Mouse (Mus musculus) heart, embryonic 12.5 days (tissue): Measurements from ENCODE around the gene Tmprss13. TPM values are rescaled to one million over a fixed set of nuclear protein-coding genes. Genes with fewer than 3 reads are reported as not detected.

ENCODE experiments used
- ATAC-seq: fragments of 200-750 bp; cut with Nextera tagmentation; 2 replicates; pipeline ENCODE4 v1.8.0; 2017; ENCODE audit warnings: moderate TSS enrichment, moderate library complexity; ENCODE audit not compliant: insufficient number of reproducible peaks, low FRiP score
- H3K27ac ChIP-seq: fragments of 300-500 bp; sonication (generic); 2 replicates; pipeline ENCODE4 v1.5.1; 2016; ENCODE audit warnings: mild to moderate bottlenecking, moderate library complexity; ENCODE audit not compliant: poor library complexity, severe bottlenecking
- H3K27me3 ChIP-seq: fragments of 300-500 bp; sonication (generic); replicated peaks from 2 replicates; pipeline ENCODE4 v1.6.1; 2016; ENCODE audit warnings: mild to moderate bottlenecking, moderate library complexity
- H3K36me3 ChIP-seq: fragments of 300-500 bp; sonication (generic); 2 replicates; pipeline ENCODE4 v1.6.1; 2016; ENCODE audit warnings: mild to moderate bottlenecking, moderate library complexity
- H3K4me1 ChIP-seq: fragments of 300-500 bp; sonication (generic); replicated peaks from 2 replicates; pipeline ENCODE4 v1.6.1; 2016; ENCODE audit warnings: mild to moderate bottlenecking
- H3K4me2 ChIP-seq: fragments of 300-500 bp; sonication (generic); 2 replicates; pipeline ENCODE4 v1.6.1; 2016; ENCODE audit warnings: mild to moderate bottlenecking, moderate library complexity
- H3K4me3 ChIP-seq: fragments of 300-500 bp; sonication (generic); 2 replicates; pipeline ENCODE4 v1.5.1; 2016; ENCODE audit warnings: mild to moderate bottlenecking
- H3K9ac ChIP-seq: fragments of 300-500 bp; sonication (generic); 2 replicates; pipeline ENCODE4 v1.6.1; 2016; ENCODE audit warnings: mild to moderate bottlenecking, moderate library complexity
- H3K9me3 ChIP-seq: fragments of 300-500 bp; sonication (generic); replicated peaks from 2 replicates; pipeline ENCODE4 v1.6.1; 2016; ENCODE audit warnings: mild to moderate bottlenecking, moderate library complexity
- WGBS: fragments of 180-500 bp; shearing (Covaris S2); methylation state at CpG from one replicate; pipeline ENCODE4 v1.1.7; 2016; 5-methylcytosine and 5-hydroxymethylcytosine counted together
- polyA plus RNA-seq: library from polyadenylated mRNA; unstranded; fragments of >200 nt; fragmentation: Nextera tagmentation; extraction: Ambion mirVana; gene quantifications from 2 replicates; pipeline ENCODE4 v1.2.1, GENCODE M21; 2016

Tmprss13 gene
- polyA plus RNA-seq, 1 experiment from 2014 or later: not detected

GRCm38 (mm10) chr9:45329577-45329976, 10.7 kb downstream of the Tmprss13 start:
- Histone ChIP-seq H3K27me3 (peaks cover 18% of the 10 kb centered on the region; the same call in 1 of the 2 replicates), H3K9me3 (no peaks in the 10 kb centered on the region), H3K4me1 (peaks cover 6% of the 10 kb centered on the region; the same call in 1 of the 2 replicates), H3K27ac (no peak overlapping the region), H3K4me2 (no peak overlapping the region), H3K9ac (no peak overlapping the region), H3K4me3 (no peak overlapping the region), H3K36me3 (no peaks in the 10 kb centered on the region)
- no peak for ATAC-seq
- WGBS: 87% methylated on average over 6 of the region's 6 CpGs

GRCm38 (mm10) chr9:45337406-45337805, 18.5 kb downstream of the Tmprss13 start:
- peaks cover 44% of the 10 kb centered on the region; the same call in 1 of the 2 replicates for H3K27me3 ChIP-seq
- no peak overlapping the region for H3K4me3 ChIP-seq
- no peak overlapping the region for H3K9ac ChIP-seq
- H3K9me3 ChIP-seq: no peaks in the 10 kb centered on the region
- H3K4me2 ChIP-seq: no peak overlapping the region
- no peaks in the 10 kb centered on the region for H3K36me3 ChIP-seq
- no peak overlapping the region for H3K27ac ChIP-seq
- WGBS: 69% methylated on average over 2 of the region's 2 CpGs
- no peaks in the 10 kb centered on the region for H3K4me1 ChIP-seq
- ATAC-seq: no peak

- no peaks in the 10 kb centered on the region for H3K36me3 ChIP-seq
- WGBS: 88% methylated on average over 3 of the region's 3 CpGs
Measured at GRCm38 (mm10) chr9:45343066-45343465, 24.2 kb downstream of the Tmprss13 start.

GRCm38 (mm10) chr9:45345516-45345915, 26.6 kb downstream of the Tmprss13 start:
- Histone ChIP-seq H3K4me1 (no peaks in the 10 kb centered on the region), H3K9ac (no peak overlapping the region), H3K36me3 (no peaks in the 10 kb centered on the region), H3K4me2 (no peak overlapping the region), H3K9me3 (no peaks in the 10 kb centered on the region), H3K27ac (no peak overlapping the region), H3K27me3 (no peaks in the 10 kb centered on the region), H3K4me3 (no peak overlapping the region)
- WGBS: 69% methylated on average over 2 of the region's 2 CpGs
- no peak for ATAC-seq

More at GRCm38 (mm10) chr9:45343066-45343465, 24.2 kb downstream of the Tmprss13 start:
- Histone ChIP-seq H3K9ac (no peak overlapping the region), H3K4me2 (no peak overlapping the region), H3K4me3 (no peak overlapping the region), H3K4me1 (no peaks in the 10 kb centered on the region), H3K27me3 (peaks cover 14% of the 10 kb centered on the region; the same call in 1 of the 2 replicates), H3K9me3 (no peaks in the 10 kb centered on the region), H3K27ac (no peak overlapping the region)
- no peak for ATAC-seq

- no peaks in the 10 kb centered on the region for H3K36me3 ChIP-seq
- no peak overlapping the region for H3K9ac ChIP-seq
- no peak overlapping the region for H3K4me3 ChIP-seq
- no peaks in the 10 kb centered on the region for H3K4me1 ChIP-seq
- no peaks in the 10 kb centered on the region for H3K9me3 ChIP-seq
- WGBS: 78% methylated on average over 6 of the region's 6 CpGs
- no peak for ATAC-seq
- no peaks in the 10 kb centered on the region for H3K27me3 ChIP-seq
- no peak overlapping the region for H3K27ac ChIP-seq
- no peak overlapping the region for H3K4me2 ChIP-seq
Measured at GRCm38 (mm10) chr9:45346276-45346675, 27.4 kb downstream of the Tmprss13 start.

- no peak overlapping the region for H3K4me3 ChIP-seq
- H3K9me3 ChIP-seq: no peaks in the 10 kb centered on the region
- no peak overlapping the region for H3K9ac ChIP-seq
- ATAC-seq: no peak
- H3K27ac ChIP-seq: no peak overlapping the region
- 71% methylated on average over 6 of the region's 6 CpGs for WGBS
- no peaks in the 10 kb centered on the region for H3K4me1 ChIP-seq
- no peak overlapping the region for H3K4me2 ChIP-seq
- no peaks in the 10 kb centered on the region for H3K27me3 ChIP-seq
- no peaks in the 10 kb centered on the region for H3K36me3 ChIP-seq
Measured at GRCm38 (mm10) chr9:45348560-45348959, 29.7 kb downstream of the Tmprss13 start.

- no peak overlapping the region for H3K4me2 ChIP-seq
- H3K9ac ChIP-seq: no peak overlapping the region
- H3K9me3 ChIP-seq: no peaks in the 10 kb centered on the region
- WGBS: 48% methylated on average over 4 of the region's 4 CpGs
- H3K27me3 ChIP-seq: no peaks in the 10 kb centered on the region
- no peak for ATAC-seq
- no peak overlapping the region for H3K4me3 ChIP-seq
- no peaks in the 10 kb centered on the region for H3K4me1 ChIP-seq
- H3K27ac ChIP-seq: no peak overlapping the region
- H3K36me3 ChIP-seq: no peaks in the 10 kb centered on the region
Measured at GRCm38 (mm10) chr9:45349181-45349580, 30.3 kb downstream of the Tmprss13 start.

- no peak overlapping the region for H3K27ac ChIP-seq
- no peak overlapping the region for H3K4me3 ChIP-seq
- no peaks in the 10 kb centered on the region for H3K27me3 ChIP-seq
- no peak overlapping the region for H3K4me2 ChIP-seq
- H3K9me3 ChIP-seq: no peaks in the 10 kb centered on the region
- WGBS: 32% methylated on average over 5 of the region's 5 CpGs
- no peak for ATAC-seq
- H3K9ac ChIP-seq: no peak overlapping the region
- H3K4me1 ChIP-seq: no peaks in the 10 kb centered on the region
- H3K36me3 ChIP-seq: no peaks in the 10 kb centered on the region
Measured at GRCm38 (mm10) chr9:45349851-45350250, 31.0 kb downstream of the Tmprss13 start.

- no peaks in the 10 kb centered on the region for H3K27me3 ChIP-seq
- no peak overlapping the region for H3K9ac ChIP-seq
- WGBS: 75% methylated on average over 2 of the region's 2 CpGs
- ATAC-seq: no peak
- H3K4me1 ChIP-seq: no peaks in the 10 kb centered on the region
- no peaks in the 10 kb centered on the region for H3K9me3 ChIP-seq
- no peak overlapping the region for H3K4me3 ChIP-seq
- H3K36me3 ChIP-seq: no peaks in the 10 kb centered on the region
- H3K4me2 ChIP-seq: no peak overlapping the region
- no peak overlapping the region for H3K27ac ChIP-seq
Measured at GRCm38 (mm10) chr9:45355192-45355591, 36.3 kb downstream of the Tmprss13 start.

GRCm38 (mm10) chr9:45358356-45358755, 39.5 kb downstream of the Tmprss13 start:
- Histone ChIP-seq H3K9me3 (no peaks in the 10 kb centered on the region), H3K4me3 (no peak overlapping the region), H3K4me1 (peaks cover 6% of the 10 kb centered on the region), H3K9ac (no peak overlapping the region), H3K36me3 (no peaks in the 10 kb centered on the region), H3K27ac (no peak overlapping the region), H3K27me3 (no peaks in the 10 kb centered on the region), H3K4me2 (no peak overlapping the region)
- no peak for ATAC-seq
- WGBS: 59% methylated on average over 7 of the region's 7 CpGs

- 10% methylated on average over 2 of the region's 2 CpGs for WGBS
- Histone ChIP-seq H3K27me3 (no peaks in the 10 kb centered on the region), H3K4me2 (no peak overlapping the region), H3K36me3 (no peaks in the 10 kb centered on the region), H3K4me3 (no peak overlapping the region), H3K4me1 (peaks cover 6% of the 10 kb centered on the region), H3K9ac (no peak overlapping the region), H3K27ac (0 out of 2 replicates have a peak overlapping the region, but pooled peaks have one; percentile 30), H3K9me3 (no peaks in the 10 kb centered on the region)
- ATAC-seq: 0 out of 2 replicates have a peak, but pooled peaks have one; percentile 33
Measured at GRCm38 (mm10) chr9:45362051-45362461, 43.2 kb downstream of the Tmprss13 start.

GRCm38 (mm10) chr9:45363639-45364214, 44.8 kb downstream of the Tmprss13 start:
- 65% methylated on average over 7 of the region's 7 CpGs for WGBS

More at GRCm38 (mm10) chr9:45363639-45364214, 44.8 kb downstream of the Tmprss13 start:
- Histone ChIP-seq H3K36me3 (no peaks in the 10 kb centered on the region), H3K27ac (no peak overlapping the region), H3K9ac (no peak overlapping the region), H3K9me3 (no peaks in the 10 kb centered on the region), H3K4me3 (no peak overlapping the region), H3K27me3 (no peaks in the 10 kb centered on the region), H3K4me1 (peaks cover 17% of the 10 kb centered on the region), H3K4me2 (no peak overlapping the region)
- ATAC-seq: no peak
